Comparison of ENCODE assay signal across 22 mouse cellular contexts in genomic region chr8:106112514-106112913, GRCm38 (mm10). TPM values are rescaled to one million over a fixed set of nuclear protein-coding genes. Genes with fewer than 3 reads are reported as not detected.
DNase-seq lines count a peak whose midpoint lies in the region; ATAC-seq and TF ChIP-seq lines count a peak whose summit lies in the region.
"Had no signal": no experiment of that assay in that cellular context is flagged by ENCODE, and none has a peak within 500 bp of the region (broad histone marks: within the 10 kb centered on the region; RNA-seq: fewer than 3 reads in every experiment).

No protein-coding gene starts in this region.

- no peak overlapping the region for H3K27ac ChIP-seq in intestine, postnatal 0 days (ENCODE audit: low read depth, low read length)
- no peak overlapping the region for H3K27ac ChIP-seq in intestine, embryonic 15.5 days
- peak overlapping the region; percentile 59; the same call in 1 of the 2 replicates for H3K27ac ChIP-seq in lung, embryonic 15.5 days
- H3K27ac ChIP-seq: hindbrain, embryonic 14.5 days; limb, embryonic 12.5 days; liver, embryonic 14.5 days; midbrain, embryonic 15.5 days; stomach, embryonic 15.5 days had no signal

- H3K4me1 ChIP-seq in intestine, postnatal 0 days (replicated peaks; ENCODE audit: control insufficient read depth, insufficient read depth, low read length), result no peaks in the 10 kb centered on the region
- H3K4me1 ChIP-seq in intestine, embryonic 15.5 days (replicated peaks), result no peaks in the 10 kb centered on the region
- peaks cover 5% of the 10 kb centered on the region for H3K4me1 ChIP-seq in lung, embryonic 15.5 days
- H3K4me1 ChIP-seq: limb, embryonic 12.5 days; midbrain, embryonic 15.5 days; stomach, embryonic 15.5 days had no signal

- no peak overlapping the region for H3K4me2 ChIP-seq in intestine, postnatal 0 days (replicated peaks; ENCODE audit: low read depth)
- no peak overlapping the region for H3K4me2 ChIP-seq in intestine, embryonic 15.5 days (replicated peaks)
- H3K4me2 ChIP-seq in lung, embryonic 15.5 days, result no peak overlapping the region
- H3K4me2 ChIP-seq: hindbrain, embryonic 14.5 days; limb, embryonic 12.5 days; midbrain, embryonic 15.5 days; stomach, embryonic 15.5 days had no signal

- no peak overlapping the region for H3K4me3 ChIP-seq in intestine, postnatal 0 days (ENCODE audit: low read depth, low read length)
- no peak overlapping the region for H3K4me3 ChIP-seq in intestine, embryonic 15.5 days (replicated peaks)
- H3K4me3 ChIP-seq in lung, embryonic 15.5 days, result no peak overlapping the region
- H3K4me3 ChIP-seq: limb, embryonic 12.5 days; midbrain, embryonic 15.5 days; stomach, embryonic 15.5 days had no signal

- no peak overlapping the region for H3K9ac ChIP-seq in intestine, postnatal 0 days (ENCODE audit: low read depth, low read length)
- H3K9ac ChIP-seq in intestine, embryonic 15.5 days, result no peak overlapping the region
- H3K9ac ChIP-seq in lung, embryonic 15.5 days, result no peak overlapping the region
- H3K9ac ChIP-seq: hindbrain, embryonic 14.5 days; limb, embryonic 12.5 days; liver, embryonic 14.5 days; midbrain, embryonic 15.5 days; stomach, embryonic 15.5 days had no signal

- H3K27me3 ChIP-seq in intestine, postnatal 0 days (replicated peaks; ENCODE audit: control insufficient read depth, insufficient read depth, low read length), result no peaks in the 10 kb centered on the region
- H3K27me3 ChIP-seq in intestine, embryonic 15.5 days (replicated peaks), result no peaks in the 10 kb centered on the region
- H3K27me3 ChIP-seq in lung, embryonic 15.5 days, result no peaks in the 10 kb centered on the region
- H3K27me3 ChIP-seq: limb, embryonic 12.5 days; midbrain, embryonic 15.5 days; stomach, embryonic 15.5 days had no signal

- ATAC-seq in intestine, postnatal 0 days, result no peak
- no peak for ATAC-seq in intestine, embryonic 15.5 days
- ATAC-seq in lung, embryonic 15.5 days (ENCODE audit: borderline replicate concordance, extremely low read depth, low FRiP score, low TSS enrichment), result no peak
- ATAC-seq: forebrain, embryonic 14.5 days; midbrain, embryonic 15.5 days had no signal

- WGBS in intestine, postnatal 0 days, result 78% methylated on average over 1 of the region's 1 CpGs
- WGBS in intestine, embryonic 15.5 days, result 74% methylated on average over 1 of the region's 1 CpGs
- WGBS in lung, embryonic 15.5 days, result 70% methylated on average over 1 of the region's 1 CpGs

- peaks cover 42% of the 10 kb centered on the region for H3K36me3 ChIP-seq in intestine, postnatal 0 days (ENCODE audit: control insufficient read depth, insufficient read depth)
- peaks cover 11% of the 10 kb centered on the region for H3K36me3 ChIP-seq in intestine, embryonic 15.5 days
- H3K36me3 ChIP-seq in lung, embryonic 15.5 days, result peaks cover 49% of the 10 kb centered on the region

- no peaks in the 10 kb centered on the region for H3K9me3 ChIP-seq in intestine, postnatal 0 days (ENCODE audit: control insufficient read depth)
- no peaks in the 10 kb centered on the region for H3K9me3 ChIP-seq in intestine, embryonic 15.5 days
- H3K9me3 ChIP-seq in lung, embryonic 15.5 days, result no peaks in the 10 kb centered on the region
- H3K9me3 ChIP-seq: limb, embryonic 12.5 days; midbrain, embryonic 15.5 days; stomach, embryonic 15.5 days had no signal

- TF ChIP-seq CTCF in intestine, postnatal 0 days (IDR thresholded peaks at IDR 0.05; ENCODE audit: low read depth), result peak; percentile 11; the same call in 1 of the 2 replicates

- DNase-seq in lung, postnatal 4 days, result no peak
- peak; percentile 71 to 88 for DNase-seq in thymus, adult 18-20 months
- peak; percentile 70 for DNase-seq in thymus, postnatal 4 days
- DNase-seq in MN1 (ENCODE audit: low spot score), result no peak
- DNase-seq in urinary bladder, postnatal 10 days (ENCODE audit: low spot score), result no peak
- DNase-seq: adrenal gland, adult 2 months; B cell, adult 2 months; cerebellum, adult 8-10 months; gastrocnemius, postnatal 36 days; heart, postnatal 10 days; kidney, postnatal 4 days; layer of hippocampus, adult 9-11 months; lung, postnatal 14 days had no signal

RNA-seq across cellular contexts. Expression of gene Esrp2, which starts 24.3 kb away (rescaled TPM):
- 9.2 and 11.0 TPM in 2 replicates for polyA plus RNA-seq in intestine, postnatal 0 days (2015; fragmentation: Nextera tagmentation; extraction: Ambion mirVana)
- polyA plus RNA-seq in intestine, embryonic 15.5 days (2015; fragmentation: Nextera tagmentation; extraction: Ambion mirVana), result 30.2 and 32.7 TPM in 2 replicates
- polyA plus RNA-seq in lung, embryonic 15.5 days (2015; fragmentation: Nextera tagmentation; extraction: Ambion mirVana), result 43.6 and 44.1 TPM in 2 replicates

RNA-seq across cellular contexts. Expression of gene Pla2g15, which starts 37.7 kb away (rescaled TPM):
- polyA plus RNA-seq in intestine, postnatal 0 days (2015; fragmentation: Nextera tagmentation; extraction: Ambion mirVana), result 7.4 and 7.9 TPM in 2 replicates
- polyA plus RNA-seq in intestine, embryonic 15.5 days (2015; fragmentation: Nextera tagmentation; extraction: Ambion mirVana), result 10.2 and 10.7 TPM in 2 replicates
- polyA plus RNA-seq in lung, embryonic 15.5 days (2015; fragmentation: Nextera tagmentation; extraction: Ambion mirVana), result 12.7 and 13.7 TPM in 2 replicates

RNA-seq across cellular contexts. Expression of gene Nfatc3, which starts 53.9 kb away (rescaled TPM):
- 3.1 and 4.1 TPM in 2 replicates for polyA plus RNA-seq in intestine, postnatal 0 days (2015; fragmentation: Nextera tagmentation; extraction: Ambion mirVana)
- polyA plus RNA-seq in intestine, embryonic 15.5 days (2015; fragmentation: Nextera tagmentation; extraction: Ambion mirVana), result 6.0 and 6.2 TPM in 2 replicates
- 6.6 and 8.2 TPM in 2 replicates for polyA plus RNA-seq in lung, embryonic 15.5 days (2015; fragmentation: Nextera tagmentation; extraction: Ambion mirVana)

RNA-seq across cellular contexts. Expression of gene Slc7a6, which starts 56.1 kb away (rescaled TPM):
- 18.0 and 18.4 TPM in 2 replicates for polyA plus RNA-seq in intestine, postnatal 0 days (2015; fragmentation: Nextera tagmentation; extraction: Ambion mirVana)
- 34.4 and 37.9 TPM in 2 replicates for polyA plus RNA-seq in intestine, embryonic 15.5 days (2015; fragmentation: Nextera tagmentation; extraction: Ambion mirVana)
- polyA plus RNA-seq in lung, embryonic 15.5 days (2015; fragmentation: Nextera tagmentation; extraction: Ambion mirVana), result 50.8 and 57.6 TPM in 2 replicates

Comparison
In these comparisons a context has a peak if more than half of its experiments do, and no peak if none do; other contexts are left out.
1. DNase-seq: peak in thymus, adult 18-20 months (2 of 2) and thymus, postnatal 4 days (single experiment); none in lung, postnatal 4 days (0 of 2), MN1 (single experiment) and urinary bladder, postnatal 10 days (single experiment).